In the genomic region with DNA sequence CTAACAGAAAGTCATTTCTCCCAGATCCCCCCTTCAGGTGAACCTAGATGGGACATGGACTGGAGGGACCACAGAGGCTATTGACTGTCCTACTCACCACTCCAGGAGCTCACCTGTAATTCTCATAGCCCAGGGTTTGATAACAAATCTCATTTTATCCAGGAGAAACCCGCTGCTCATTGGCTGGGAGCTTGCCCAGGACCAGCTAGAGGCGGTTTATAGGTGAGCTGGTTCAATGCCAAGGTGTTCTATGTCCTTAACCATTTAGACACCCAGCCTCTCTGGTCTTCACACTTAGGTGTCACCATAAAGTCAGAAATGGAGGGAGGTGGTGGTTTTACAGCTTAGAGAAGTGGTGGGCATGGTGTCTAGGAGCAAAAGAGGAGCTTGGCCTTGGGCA, we compare ENCODE assay signal across 8 mouse cellular contexts. TPM values are rescaled to one million over a fixed set of nuclear protein-coding genes. Genes with fewer than 3 reads are reported as not detected.
A peak's percentile ranks its signal among the peaks of the same experiment; 100 is the strongest.
DNase-seq lines count a peak whose midpoint lies in the region; ATAC-seq and TF ChIP-seq lines count a peak whose summit lies in the region.

No protein-coding gene starts in this region.

- no peak for TF ChIP-seq CTCF in intestine, postnatal 0 days (IDR thresholded peaks at IDR 0.05; ENCODE audit: low read depth)

- peaks cover 28% of the 10 kb centered on the region for H3K4me1 ChIP-seq in embryonic facial prominence, embryonic 14.5 days (ENCODE audit: control insufficient read depth, insufficient read depth, low read length)
- H3K4me1 ChIP-seq in intestine, postnatal 0 days (replicated peaks; ENCODE audit: control insufficient read depth, insufficient read depth, low read length), result 0 out of 2 replicates have a peak, but pooled peaks cover 9% of the 10 kb centered on the region
- H3K4me1 ChIP-seq in neural tube, embryonic 12.5 days, result peaks cover 40% of the 10 kb centered on the region

- peak overlapping the region; percentile 90 for H3K9ac ChIP-seq in embryonic facial prominence, embryonic 14.5 days (ENCODE audit: low read depth, low read length)
- H3K9ac ChIP-seq in intestine, postnatal 0 days (ENCODE audit: low read depth, low read length), result peak overlapping the region; percentile 75; the same call in 1 of the 2 replicates
- H3K9ac ChIP-seq in neural tube, embryonic 12.5 days, result no peak overlapping the region

- no peak for ATAC-seq in embryonic facial prominence, embryonic 14.5 days (ENCODE audit: low read depth)
- no peak for ATAC-seq in intestine, postnatal 0 days
- no peak for ATAC-seq in neural tube, embryonic 12.5 days (ENCODE audit: low FRiP score, low read depth)

- peak; percentile 49 for DNase-seq in kidney, adult 9 months
- no peak for DNase-seq in kidney, adult 8-10 months
- no peak for DNase-seq in embryonic facial prominence, embryonic 14.5 days (ENCODE audit: low spot score)
- no peak for DNase-seq in spleen, adult 18-20 months
- no peak for DNase-seq in spleen, postnatal 4 days (ENCODE audit: low spot score in 2 of 2)
- no peak for DNase-seq in gastrocnemius, adult 18-20 months (ENCODE audit: low spot score)

- WGBS in embryonic facial prominence, embryonic 14.5 days, result 76% methylated on average over 2 of the region's 2 CpGs
- 72% methylated on average over 2 of the region's 2 CpGs for WGBS in intestine, postnatal 0 days
- WGBS in neural tube, embryonic 12.5 days, result 84% methylated on average over 2 of the region's 2 CpGs

- peak overlapping the region; percentile 84 for H3K4me3 ChIP-seq in embryonic facial prominence, embryonic 14.5 days (ENCODE audit: low read depth, low read length)
- peak overlapping the region; percentile 90 for H3K4me3 ChIP-seq in intestine, postnatal 0 days (ENCODE audit: low read depth, low read length)
- H3K4me3 ChIP-seq in neural tube, embryonic 12.5 days, result no peak overlapping the region

- H3K9me3 ChIP-seq in embryonic facial prominence, embryonic 14.5 days (ENCODE audit: control insufficient read depth, low read length), result no peaks in the 10 kb centered on the region
- H3K9me3 ChIP-seq in intestine, postnatal 0 days (ENCODE audit: control insufficient read depth), result no peaks in the 10 kb centered on the region
- no peaks in the 10 kb centered on the region for H3K9me3 ChIP-seq in neural tube, embryonic 12.5 days

- H3K4me2 ChIP-seq in embryonic facial prominence, embryonic 14.5 days (ENCODE audit: low read depth, low read length), result peak overlapping the region; percentile 74
- H3K4me2 ChIP-seq in intestine, postnatal 0 days (replicated peaks; ENCODE audit: low read depth), result peak overlapping the region; percentile 78
- peak overlapping the region; percentile 65 for H3K4me2 ChIP-seq in neural tube, embryonic 12.5 days (replicated peaks)

- H3K27ac ChIP-seq in embryonic facial prominence, embryonic 14.5 days (replicated peaks; ENCODE audit: low read depth, low read length), result peak overlapping the region; percentile 99; the same call in 1 of the 2 replicates
- no peak overlapping the region for H3K27ac ChIP-seq in intestine, postnatal 0 days (ENCODE audit: low read depth, low read length)
- no peak overlapping the region for H3K27ac ChIP-seq in neural tube, embryonic 12.5 days

- H3K36me3 ChIP-seq in embryonic facial prominence, embryonic 14.5 days (ENCODE audit: control insufficient read depth, insufficient read depth, low read length), result 0 out of 2 replicates have a peak, but pooled peaks cover 3% of the 10 kb centered on the region
- no peaks in the 10 kb centered on the region for H3K36me3 ChIP-seq in intestine, postnatal 0 days (ENCODE audit: control insufficient read depth, insufficient read depth)
- no peaks in the 10 kb centered on the region for H3K36me3 ChIP-seq in neural tube, embryonic 12.5 days

- H3K27me3 ChIP-seq in embryonic facial prominence, embryonic 14.5 days (replicated peaks; ENCODE audit: control insufficient read depth, insufficient read depth, low read length), result no peaks in the 10 kb centered on the region
- H3K27me3 ChIP-seq in intestine, postnatal 0 days (replicated peaks; ENCODE audit: control insufficient read depth, insufficient read depth, low read length), result no peaks in the 10 kb centered on the region
- no peaks in the 10 kb centered on the region for H3K27me3 ChIP-seq in neural tube, embryonic 12.5 days (replicated peaks)

RNA-seq across cellular contexts. Expression of a gene that starts 0.6 kb away (rescaled TPM):
- polyA plus RNA-seq in embryonic facial prominence, embryonic 14.5 days (2014; fragmentation: Nextera tagmentation; extraction: Ambion mirVana), result 94.2 and 111 TPM in 2 replicates
- polyA plus RNA-seq in intestine, postnatal 0 days (2015; fragmentation: Nextera tagmentation; extraction: Ambion mirVana), result 18.1 and 19.0 TPM in 2 replicates
- 122 and 128 TPM in 2 replicates for polyA plus RNA-seq in neural tube, embryonic 12.5 days (2016; fragmentation: Nextera tagmentation; extraction: Ambion mirVana)
- 1 to 10 TPM; 6.2 to 7.5 TPM for total RNA-seq in gastrocnemius, adult 18-20 months (2021)
